Mouse (Mus musculus) thymus, postnatal 25 days (tissue): Measurements from ENCODE around the gene Cyth3.

Experiments
- DNase-seq: peaks from one replicate; pipeline ENCODE4 v3.0.0; 2022

Cyth3 gene

DNA sequence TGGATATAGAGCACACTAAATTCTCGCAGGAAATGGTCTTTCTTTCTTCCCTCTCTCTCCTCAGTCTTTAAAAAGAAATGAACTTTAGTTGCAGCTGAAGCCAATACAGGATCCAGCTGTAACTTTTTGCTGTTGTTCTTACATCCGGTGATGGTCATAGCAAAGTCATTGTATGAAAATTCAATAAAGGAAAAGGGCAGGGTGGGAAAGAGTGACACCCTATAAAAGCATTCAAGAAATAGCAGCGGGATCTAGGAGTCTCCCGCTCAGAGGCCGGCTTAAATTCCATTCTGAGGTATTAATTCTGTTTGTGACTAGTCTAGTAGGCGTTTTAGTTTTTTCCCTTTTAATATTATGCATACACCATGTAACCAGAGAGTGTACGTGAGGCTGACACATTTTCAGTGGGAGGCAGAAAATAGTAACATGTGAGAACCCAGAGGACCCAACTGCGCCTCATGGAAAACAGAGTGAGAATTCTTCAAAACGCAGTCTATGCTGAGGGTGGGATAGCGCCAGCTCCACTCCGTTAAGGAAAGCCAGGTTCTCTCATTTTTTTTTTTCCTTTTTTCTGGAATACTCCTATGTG is 15.7 kb downstream of the Cyth3 start:
- DNase-seq: no peak

DNA sequence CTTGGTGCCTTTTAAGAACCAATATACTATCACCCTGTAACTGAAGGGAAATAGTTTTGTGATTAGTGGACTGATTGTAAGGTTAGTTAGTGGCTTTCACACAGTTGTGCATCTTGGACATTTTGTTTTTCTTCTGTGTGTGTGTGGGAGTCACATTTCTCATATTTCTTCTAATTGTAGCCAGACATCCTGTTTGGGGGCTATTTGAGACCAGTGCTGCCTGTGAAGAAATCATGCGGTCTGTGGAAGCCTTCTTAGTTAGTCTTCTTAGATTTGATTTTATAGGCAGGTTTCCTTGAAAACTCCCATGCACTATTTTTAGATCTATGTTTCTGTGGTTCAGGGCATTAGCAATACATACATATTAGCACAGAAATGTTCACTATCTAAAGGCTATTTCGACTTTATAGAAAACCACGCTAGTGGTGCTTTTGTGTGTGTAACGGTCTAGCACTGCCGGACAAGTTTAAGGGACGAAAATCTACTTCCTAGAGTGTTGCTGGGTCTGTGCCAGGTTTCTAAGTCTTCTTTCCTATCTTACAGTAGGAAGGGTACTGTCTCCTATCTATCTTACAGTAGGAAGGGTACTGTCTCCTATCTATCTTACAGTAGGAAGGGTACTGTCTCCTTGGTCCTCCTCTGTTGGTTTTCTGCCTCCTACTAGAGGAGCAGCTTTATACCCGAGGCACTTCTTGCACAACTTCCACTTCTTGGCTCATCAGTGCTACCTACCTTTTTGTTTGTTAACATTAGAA is 16.4 kb downstream of the Cyth3 start:
- no peak for DNase-seq

DNA sequence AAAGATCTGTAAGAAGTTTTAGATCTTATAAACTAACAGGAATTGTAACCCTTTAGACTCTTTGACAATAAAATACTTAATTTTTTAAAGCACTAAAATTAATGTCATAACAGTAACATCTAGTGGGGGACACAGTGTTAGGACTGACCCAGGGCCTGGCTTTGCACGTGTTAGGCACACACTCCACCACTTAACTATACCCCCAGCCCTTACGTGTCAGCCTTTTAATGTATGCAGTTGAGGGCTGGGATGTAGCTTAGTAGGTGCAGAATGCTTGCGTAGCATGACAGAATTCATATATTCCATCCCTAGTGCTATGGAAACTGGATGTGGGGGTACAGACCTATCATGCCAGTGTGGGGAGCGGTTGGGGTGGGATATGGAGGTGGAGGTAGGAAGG is 17.1 kb downstream of the Cyth3 start:
- DNase-seq: no peak

DNA sequence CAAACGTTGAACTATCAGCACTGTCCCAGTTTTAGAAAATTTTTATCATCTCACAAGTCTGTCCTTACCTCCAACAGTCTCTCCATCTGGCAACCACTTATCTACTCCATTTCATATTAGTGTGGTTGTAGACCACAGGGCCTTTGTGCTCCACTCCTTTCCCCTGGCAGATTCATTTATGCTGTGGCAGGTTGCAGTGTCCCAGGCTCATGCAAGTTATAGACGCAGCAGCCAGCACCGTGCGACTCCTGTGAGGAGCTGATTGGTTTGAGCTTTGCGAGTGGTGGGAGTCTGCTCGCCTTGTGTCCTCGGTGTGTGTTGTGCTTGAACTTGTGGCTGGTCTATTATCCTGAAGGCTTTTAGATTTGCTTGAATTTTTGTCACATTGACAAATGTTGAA is 17.6 kb downstream of the Cyth3 start:
- no peak for DNase-seq

DNA sequence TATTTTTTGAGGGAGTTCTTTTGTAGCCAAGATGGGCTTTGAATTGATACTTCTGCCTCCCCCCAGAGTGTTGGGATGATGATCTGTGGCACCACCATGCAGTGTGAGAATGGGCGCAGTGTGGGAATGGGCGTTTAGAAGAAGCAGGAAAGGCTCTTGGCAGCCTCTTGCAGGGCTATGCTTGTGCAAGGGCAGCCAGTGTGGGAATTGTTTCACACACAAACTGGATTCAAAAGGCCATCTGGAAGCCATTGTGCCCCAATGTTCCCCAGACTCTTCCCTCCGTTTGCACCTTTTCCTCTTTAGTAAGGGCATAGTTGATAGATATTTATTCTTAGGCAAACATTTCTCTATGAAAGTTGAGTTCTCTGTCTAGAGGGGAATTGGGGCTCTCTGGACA is 19.3 kb downstream of the Cyth3 start:
- DNase-seq: no peak

DNA sequence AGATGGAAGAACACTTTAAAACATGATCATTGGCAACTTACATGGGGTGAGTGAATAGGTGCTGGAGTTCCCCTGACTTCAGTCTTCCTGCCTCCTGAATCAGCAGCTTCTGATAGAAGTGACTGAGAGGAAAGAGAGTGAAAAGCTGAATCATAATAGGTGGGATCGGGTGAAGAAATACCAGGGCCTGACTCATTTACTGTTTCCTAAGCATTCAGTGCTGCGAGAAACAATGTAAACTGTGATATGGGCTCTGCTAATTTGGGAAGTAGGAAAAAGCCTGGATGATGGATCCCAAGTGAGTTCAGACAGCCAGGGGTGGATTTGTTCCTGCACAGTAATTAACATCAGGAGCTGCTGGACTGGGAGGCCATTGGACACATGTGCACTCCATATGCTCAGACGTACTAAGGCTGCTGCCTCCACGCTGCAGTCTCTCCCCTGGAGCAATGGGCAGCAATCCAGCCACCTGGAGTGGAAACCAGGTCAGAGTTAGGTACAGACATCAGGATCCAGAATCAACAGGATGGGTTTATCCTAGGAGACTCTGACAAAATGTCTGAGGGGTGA is 20.1 kb downstream of the Cyth3 start:
- no peak for DNase-seq

DNA sequence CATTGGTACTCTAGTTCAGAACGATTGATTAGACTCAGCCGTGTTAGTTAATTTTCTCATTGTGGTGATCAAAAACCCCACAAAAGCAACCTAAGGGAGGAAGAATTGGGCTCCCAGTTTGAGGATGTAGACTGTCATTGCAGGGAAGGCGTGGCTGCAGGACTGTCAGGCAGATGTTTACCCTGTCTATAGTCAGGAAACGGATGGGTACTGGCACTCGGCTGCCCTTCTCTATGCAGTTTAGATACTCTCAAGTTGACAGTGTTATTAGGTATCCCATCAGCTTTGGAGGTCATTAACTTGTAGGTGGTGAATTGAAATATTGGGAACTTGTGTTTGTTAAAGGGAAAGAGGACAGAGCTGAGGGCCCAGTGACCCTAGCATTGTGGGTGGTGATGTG is 23.7 kb downstream of the Cyth3 start:
- no peak for DNase-seq

DNA sequence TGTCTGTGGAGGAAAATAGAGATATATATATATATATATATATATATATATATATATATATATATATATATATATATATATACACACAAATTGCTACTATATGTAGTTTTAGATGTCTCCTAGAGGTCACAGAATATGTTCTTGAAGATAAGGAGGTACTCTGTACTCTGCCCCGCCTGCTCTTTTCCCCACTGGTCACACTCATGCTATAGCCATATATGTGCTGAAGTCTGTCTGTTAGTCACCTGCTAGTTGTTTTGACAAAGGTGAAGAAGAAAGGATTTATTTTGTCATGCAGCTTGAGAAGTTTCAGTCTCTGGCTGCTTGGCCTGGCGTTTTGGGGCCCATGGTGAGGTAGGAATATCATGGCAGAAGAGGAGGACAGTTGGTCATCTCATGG is 25.2 kb downstream of the Cyth3 start:
- no peak for DNase-seq

DNA sequence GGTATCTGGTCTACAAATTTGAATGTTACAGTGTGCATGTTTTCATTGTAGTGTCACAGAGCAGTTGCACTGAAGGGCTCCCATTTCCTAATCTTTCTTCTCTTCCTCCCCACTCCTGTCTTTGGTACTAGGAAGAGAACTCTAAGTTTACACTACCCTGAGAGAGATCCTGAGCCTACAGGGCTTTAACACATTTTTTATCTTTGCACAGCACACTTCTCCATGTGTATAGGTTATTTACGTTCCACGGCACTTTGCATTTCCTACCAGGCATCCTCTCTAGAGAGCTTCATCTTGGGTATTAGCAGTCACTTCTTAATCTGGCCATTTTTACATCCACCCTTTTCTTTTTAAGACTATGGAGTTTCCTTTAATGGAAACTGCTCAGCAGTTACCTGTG is 25.8 kb downstream of the Cyth3 start:
- DNase-seq: no peak

DNA sequence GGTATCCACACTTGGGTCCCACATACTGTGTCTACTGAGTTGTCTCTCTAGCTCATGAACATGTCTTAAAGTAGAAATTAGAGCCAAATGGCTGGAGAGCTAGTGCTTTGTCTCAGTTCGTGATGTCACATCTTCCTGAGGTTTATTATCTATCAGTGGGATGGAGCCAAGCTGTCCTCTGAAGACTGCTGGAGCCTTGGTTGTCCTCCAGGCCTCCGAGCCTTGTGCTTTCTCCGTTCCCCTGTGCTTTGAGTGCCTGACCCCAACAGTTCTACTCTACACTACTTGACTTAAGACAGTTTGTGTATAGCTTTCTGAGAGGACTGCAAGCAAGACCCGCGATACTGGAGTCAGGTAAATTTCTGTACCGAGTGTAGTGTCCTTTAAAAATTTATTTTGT is 26.9 kb downstream of the Cyth3 start:
- no peak for DNase-seq

DNA sequence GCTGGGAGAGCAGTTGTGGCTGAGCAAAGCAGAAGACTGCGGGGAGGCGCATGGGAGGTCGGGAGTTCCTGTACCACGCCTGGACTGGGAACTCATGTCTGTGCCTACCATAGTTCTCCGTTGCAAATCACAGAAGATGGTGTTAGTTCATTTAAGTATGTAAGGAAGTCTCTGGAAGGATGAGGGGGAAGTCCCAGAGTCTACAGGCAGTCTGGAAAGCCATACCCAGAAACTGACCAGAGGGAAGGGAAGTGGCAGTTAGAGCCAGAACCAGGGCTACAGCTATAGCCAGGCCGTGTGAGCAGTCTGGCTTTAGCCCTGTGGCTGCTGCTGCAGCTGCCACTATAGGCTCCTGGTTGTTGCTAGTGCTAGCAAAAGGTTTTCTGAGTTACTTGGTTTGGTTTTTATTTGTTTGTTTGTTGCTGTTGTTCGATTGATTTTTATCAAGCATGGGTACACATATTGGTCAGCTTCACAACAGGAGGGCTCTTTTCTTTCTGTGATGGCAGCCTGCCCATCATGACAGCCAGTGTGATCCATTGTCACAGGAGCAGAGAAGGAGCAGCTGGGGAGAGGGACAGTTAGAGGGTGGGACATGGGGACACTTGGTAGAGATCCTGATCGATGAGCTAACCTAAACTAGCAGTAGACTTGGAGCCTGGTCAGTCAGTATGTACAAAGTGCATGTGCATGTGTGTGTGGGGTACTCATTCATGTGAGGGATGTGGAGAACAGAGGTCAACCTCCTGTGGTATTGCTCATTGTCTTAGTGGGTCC is 29.8 kb downstream of the Cyth3 start:
- no peak for DNase-seq

DNA sequence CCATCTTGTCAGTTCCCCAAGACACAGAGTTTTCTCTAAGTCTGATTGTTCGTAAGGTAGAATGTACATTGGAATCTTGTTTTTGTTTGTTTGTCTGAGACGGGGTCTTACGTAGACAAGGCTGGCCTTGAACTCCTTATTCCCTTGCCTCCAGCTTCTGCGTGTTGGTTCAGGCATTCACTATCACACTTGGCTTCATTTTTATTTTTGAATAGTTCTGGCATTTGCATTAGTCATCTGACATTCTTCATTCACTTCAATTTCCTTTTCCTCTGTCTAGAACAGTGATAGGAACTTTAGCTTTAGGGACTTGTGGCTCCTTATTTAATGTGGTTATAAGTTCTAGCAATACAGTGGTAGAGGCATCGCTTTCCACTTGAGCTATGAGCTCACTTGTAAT is 31.2 kb downstream of the Cyth3 start:
- DNase-seq: no peak

DNA sequence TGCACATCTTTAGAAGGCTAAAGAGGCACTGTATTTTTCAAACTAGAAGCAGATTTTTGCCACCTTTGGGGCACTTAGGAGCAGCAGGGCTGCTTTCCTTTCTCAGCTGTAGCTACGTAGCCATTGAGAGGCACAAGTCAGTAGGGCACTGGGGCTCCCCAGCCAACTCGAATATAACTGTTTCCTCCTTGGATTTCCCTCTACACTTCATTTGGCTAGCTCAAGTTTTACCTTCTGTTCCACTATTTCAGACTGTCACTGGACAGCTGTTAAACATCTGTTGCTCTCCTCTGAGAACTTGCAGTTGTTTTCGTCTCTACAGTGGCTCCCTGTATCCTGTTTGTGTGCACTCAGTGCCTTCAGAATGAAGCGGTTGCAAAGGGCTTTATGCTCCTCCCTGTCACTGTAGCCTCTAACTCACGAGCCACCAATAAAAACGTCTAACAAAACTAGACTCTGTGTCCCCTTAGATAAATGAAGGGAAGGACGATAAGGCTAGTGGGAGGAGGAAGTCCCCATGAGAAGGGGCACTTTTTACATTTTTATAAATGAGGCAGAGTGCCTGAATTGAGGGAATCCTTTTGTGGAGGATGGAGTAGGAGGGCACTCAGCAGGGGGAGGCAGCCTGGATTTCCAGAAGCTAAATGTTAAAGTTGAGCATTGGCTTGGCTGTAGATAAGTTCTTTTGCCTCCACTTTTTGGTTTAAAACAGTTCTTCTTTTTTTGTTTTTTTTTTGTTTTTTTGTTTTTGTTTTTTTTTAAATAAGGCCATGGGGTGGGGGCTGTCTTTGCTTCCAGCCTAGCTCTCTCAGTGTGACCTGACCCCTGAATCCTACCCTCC is 32.6 kb downstream of the Cyth3 start:
- peak; percentile 30 for DNase-seq

DNA sequence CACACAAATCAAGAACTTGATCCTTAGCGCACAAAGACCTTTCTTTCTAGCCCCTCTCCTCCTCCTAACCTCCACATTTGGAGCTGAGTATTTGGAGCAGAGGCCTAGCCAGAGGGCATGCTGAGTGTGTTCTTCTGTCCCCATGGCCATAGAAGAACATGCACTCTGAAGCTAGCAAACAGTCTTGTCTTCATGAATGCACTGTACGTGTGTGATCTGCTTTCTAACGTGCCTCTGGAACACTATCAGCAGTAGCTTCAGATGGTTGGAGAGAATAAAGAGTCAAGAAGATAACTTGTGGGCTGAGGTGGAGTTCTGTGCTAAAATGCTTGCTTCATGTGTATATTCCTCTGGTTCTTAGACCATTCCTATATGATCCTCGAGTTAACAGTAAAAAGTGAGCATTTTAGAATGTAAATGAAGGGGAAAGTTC is 33.3 kb downstream of the Cyth3 start:
- DNase-seq: no peak

DNA sequence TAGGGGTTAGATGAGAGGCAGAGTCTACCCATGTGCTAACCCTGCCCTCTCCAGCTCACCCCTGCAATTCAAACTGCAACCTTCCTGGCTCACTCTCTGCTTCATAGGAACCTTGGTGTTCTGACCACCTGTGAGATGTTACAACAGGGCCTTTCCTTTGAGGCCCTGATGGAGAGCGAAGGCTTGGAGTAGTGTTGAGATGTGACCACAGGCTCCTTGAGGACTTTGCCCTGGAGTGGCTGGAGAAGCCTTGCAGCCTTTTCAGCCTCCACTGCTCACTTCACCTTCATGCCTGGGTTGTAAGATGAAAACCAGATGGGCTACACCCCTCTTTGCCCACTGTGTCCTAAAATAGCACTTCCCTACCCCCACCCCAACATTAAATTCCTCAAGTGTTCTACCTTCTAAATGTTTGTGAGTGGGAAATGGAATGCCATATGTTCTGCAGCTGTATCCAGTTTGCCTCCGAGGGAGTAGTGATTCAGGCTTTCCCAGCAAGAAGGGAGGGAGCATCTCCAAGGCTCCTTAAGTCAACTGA is 34.5 kb downstream of the Cyth3 start:
- DNase-seq: peak; percentile 15

DNA sequence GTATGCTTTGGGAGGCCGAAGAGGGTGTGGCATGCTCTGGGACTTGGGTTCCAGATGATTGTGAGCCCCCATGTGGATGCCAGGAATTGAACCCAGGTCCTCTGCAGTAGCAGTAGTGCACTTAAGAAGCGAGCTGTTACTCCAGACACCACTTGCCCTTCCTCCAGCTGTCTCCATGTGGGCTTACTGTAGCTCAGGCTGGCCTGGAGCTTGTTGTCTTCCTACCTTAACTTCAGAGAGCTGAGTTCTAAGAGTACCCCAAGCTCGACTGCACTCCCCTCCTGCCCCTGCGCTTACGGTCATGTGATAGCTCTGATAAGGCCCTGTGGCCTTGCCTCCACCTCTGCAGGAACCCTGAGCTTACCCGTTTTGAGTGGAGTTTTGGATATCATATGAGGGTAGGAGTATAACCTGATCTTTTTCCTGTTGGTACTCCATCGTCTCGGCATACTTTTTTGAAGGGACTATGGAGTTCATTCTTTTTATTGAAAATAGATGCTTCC is 36.8 kb downstream of the Cyth3 start:
- no peak for DNase-seq

DNA sequence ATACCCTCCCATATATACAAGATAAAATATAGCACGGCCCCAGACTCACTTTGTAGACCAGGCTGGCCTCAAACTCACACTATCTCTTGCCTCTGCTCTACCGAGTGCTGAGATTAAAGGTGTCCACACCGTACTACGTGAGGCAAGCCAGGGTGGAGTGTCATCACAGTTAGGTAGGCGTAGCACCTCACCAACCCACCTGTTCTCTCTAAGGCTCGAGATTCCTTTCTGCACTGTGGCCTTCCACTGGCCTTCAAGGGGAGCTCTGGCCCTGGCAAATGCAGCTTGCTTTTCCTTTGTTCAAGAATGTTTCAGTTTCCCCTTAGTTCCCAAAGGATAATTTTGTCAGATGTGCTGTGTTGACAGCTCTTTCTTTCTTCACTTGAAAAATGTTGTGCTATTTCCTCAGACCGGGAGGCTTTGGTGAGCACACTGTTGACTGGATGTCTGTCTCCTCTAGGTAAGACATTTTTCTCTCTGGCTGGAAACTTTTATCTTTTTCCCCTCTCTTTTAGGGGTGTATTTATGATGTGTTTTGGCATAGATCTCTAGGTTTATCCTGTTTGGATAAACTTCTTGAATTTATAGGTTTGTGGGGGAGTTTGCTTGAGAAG is 40.9 kb downstream of the Cyth3 start:
- no peak for DNase-seq

DNA sequence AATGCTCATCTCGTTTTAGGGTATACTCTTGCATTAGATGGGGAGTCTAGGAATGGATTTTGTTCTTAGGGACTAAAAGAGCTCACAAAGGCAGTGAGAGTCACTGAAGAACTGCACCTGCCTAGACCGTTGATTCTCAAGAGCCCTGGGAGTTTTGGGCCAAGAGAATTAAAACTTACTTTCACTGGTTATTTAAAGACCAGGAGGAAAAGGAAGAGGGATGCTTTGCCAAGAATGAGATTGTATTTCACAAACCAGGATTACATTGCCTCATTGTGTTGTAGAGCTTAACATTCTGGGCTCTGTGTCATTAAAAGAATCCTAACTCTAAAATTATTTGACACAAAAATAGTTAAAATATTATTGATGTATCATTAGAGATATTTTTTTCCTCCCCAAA is 43.3 kb downstream of the Cyth3 start:
- DNase-seq: no peak

DNA sequence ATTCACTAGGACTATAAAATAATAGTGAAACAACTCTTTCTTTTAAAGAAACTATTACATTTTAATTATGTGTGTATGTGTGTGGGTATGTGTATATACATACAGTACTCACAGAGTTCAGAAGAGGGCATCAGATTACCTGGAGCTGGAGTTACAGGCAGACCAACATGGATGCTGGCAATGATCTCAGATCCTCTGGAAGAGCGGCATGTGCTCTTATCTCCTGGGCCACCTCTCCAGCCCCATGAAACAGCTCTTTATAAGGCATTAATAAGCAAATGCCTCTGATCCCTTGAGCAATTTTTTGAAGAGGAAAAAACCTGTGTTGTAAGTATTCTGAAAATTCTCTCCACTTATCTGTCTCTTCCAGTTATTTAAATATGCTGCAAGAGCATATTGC is 43.8 kb downstream of the Cyth3 start:
- DNase-seq: no peak

DNA sequence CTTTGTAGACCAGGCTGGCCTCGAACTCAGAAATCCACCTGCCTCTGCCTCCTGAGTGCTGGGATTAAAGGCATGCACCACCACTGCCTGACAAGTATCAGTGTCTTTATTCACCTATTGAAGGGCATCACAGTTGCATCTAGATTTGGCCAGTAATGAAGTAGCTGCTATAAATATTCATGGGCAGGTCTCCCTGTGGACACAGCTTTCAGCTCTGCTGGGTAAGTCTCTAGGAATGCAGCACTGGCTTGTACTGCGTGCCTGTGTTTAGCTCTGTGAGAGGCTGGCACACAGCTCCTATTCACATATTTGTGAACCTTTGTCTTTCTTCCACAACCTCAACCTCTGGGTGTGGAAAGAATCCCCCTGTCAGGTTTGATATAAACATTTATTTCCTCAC is 46.6 kb downstream of the Cyth3 start:
- no peak for DNase-seq

DNA sequence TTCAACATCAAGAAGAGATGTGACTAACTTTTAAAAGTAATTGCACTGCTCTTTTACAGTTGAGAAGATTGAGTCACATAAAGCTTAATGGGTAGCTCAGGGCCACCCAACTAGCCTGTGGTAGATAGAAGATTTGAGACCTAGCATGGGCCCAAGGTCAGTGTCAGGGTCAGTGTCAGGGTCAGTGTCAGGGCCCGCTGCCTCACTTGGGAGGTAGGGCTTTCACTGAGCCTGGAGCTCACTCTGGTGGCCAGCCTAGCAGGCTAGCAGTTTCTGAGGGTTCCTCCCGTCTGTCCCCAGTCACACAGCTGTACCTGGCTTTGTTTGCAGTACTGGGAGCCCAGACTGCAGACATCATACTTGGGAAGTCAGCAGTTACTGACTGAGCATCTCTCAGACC is 47.1 kb downstream of the Cyth3 start:
- DNase-seq: no peak

DNA sequence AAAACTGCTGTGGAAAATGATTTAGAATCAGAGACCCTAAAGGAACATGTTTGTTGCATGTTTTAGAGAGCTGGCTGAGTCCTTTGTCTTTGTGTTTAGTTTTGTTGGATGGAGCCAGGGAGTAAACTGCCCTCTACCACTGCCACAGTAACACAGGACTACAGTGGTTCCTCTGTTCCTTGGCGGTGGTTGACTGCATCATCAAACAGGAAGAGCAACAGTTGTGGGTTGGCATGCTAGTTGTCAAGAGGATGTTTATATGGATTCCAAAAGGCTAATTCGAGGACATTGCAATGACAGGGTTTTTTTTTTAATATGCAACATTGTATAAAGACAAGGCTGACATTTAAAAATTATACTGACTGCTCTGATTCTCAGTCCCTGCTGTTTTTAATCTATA is 47.6 kb downstream of the Cyth3 start:
- no peak for DNase-seq
